Mouse (Mus musculus) heart, adult 2 months (tissue): Measurements from ENCODE around the gene Ssbp1. TPM values are rescaled to one million over a fixed set of nuclear protein-coding genes. Genes with fewer than 3 reads are reported as not detected.

Experiments
- DNase-seq, 2 experiments: peaks; one replicate each; pipeline ENCODE4 v3.0.0; 2021
- H3K27ac ChIP-seq: fragments of 200-600 bp; 2 replicates; pipeline ENCODE4 v1.8.1; 2022
- H3K27me3 ChIP-seq: fragments of 200-500 bp; 2 replicates; pipeline ENCODE4 v1.6.1; 2012; ENCODE audit warnings: mild to moderate bottlenecking, low read length, inconsistent platforms, mixed read lengths; ENCODE audit not compliant: control insufficient read depth, insufficient read depth
- H3K36me3 ChIP-seq: fragments of 200-500 bp; 2 replicates; pipeline ENCODE4 v1.6.1; 2012; ENCODE audit warnings: low read length, inconsistent platforms; ENCODE audit not compliant: control insufficient read depth, insufficient read depth
- H3K4me1 ChIP-seq: fragments of 200-500 bp; 2 replicates; pipeline ENCODE4 v1.6.1; 2011; ENCODE audit warnings: low read length; ENCODE audit not compliant: control insufficient read depth, insufficient read depth
- H3K4me3 ChIP-seq: fragments of 200-600 bp; 2 replicates; pipeline ENCODE4 v1.8.1; 2022
- H3K79me2 ChIP-seq: fragments of 200-500 bp; replicated peaks from 2 replicates; pipeline ENCODE4 v1.6.1; 2012; ENCODE audit warnings: mild to moderate bottlenecking, inconsistent platforms, low read length, moderate library complexity, mixed read lengths; ENCODE audit not compliant: control insufficient read depth, insufficient read depth
- H3K9ac ChIP-seq: fragments of 200-500 bp; 2 replicates; pipeline ENCODE4 v1.6.1; 2012; ENCODE audit warnings: low read depth, mild to moderate bottlenecking, control low read depth, inconsistent platforms, low read length, mixed read lengths
- CTCF ChIP-seq: fragments of 200-600 bp; IDR thresholded peaks from 2 replicates; pipeline ENCODE4 v1.8.1; 2022; ENCODE audit warnings: antibody characterized with exemption, mild to moderate bottlenecking, moderate library complexity
- EP300 ChIP-seq: fragments of 200-500 bp; IDR thresholded peaks from 2 replicates; pipeline ENCODE4 v1.6.1; 2011; ENCODE audit warnings: low read depth, low read length, control low read depth; ENCODE audit not compliant: insufficient read depth
- POLR2A ChIP-seq: fragments of 200-500 bp; IDR thresholded peaks from 2 replicates; pipeline ENCODE4 v1.6.1; 2011; ENCODE audit warnings: mild to moderate bottlenecking, low read depth, low read length, control low read depth; ENCODE audit not compliant: insufficient read depth
- WGBS: fragments of 180-500 bp; shearing (Covaris S2); methylation state at CpG from one replicate; pipeline ENCODE4 v1.1.7; 2018; 5-methylcytosine and 5-hydroxymethylcytosine counted together
- intact Hi-C: fragments of 180-260 bp; cut with DNase I; formaldehyde crosslinking; loops from one replicate; pipeline ENCODE4 v1.15.1; 2025
- polyA plus RNA-seq: library from polyadenylated mRNA; depleted of rRNA; stranded (reverse); fragments of >200 nt; gene quantifications from 2 replicates; pipeline ENCODE4 v1.2.3, GENCODE M21; 2012; rRNA removed
- total RNA-seq, 2 experiments: library from RNA; stranded (reverse); gene quantifications; 2 replicates each; pipeline ENCODE4 v1.2.3; 2021

The Ssbp1 gene
- total and polyA plus RNA-seq, 3 experiments: 12.7 to 36.5 (median 32.0) TPM

DNA sequence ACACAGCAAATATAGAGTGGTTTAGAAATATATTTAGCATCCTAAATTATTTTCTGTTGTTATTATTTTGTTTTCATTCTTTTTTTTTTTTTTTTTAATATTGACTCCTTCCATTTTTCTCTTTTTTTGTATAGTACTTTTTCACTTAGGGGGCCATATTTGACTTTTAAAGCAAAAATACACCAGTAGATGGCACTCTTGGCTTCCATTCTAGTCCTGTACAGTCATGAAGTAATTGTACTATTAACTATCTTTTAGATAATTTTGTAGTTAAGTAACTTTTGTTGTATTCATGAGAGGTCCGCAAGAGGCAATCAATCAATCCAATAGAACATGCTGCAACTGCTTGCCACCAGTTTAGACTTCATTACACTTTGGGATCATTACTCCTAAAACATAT, 8.6 kb downstream of the Ssbp1 start:
- H3K79me2 ChIP-seq: no peaks in the 10 kb centered on the region; the same call in 1 of the 2 replicates
- no peaks in the 10 kb centered on the region for H3K27me3 ChIP-seq
- intact Hi-C loops: loop anchor here (2.0 kb wide), 1 partner anchor 209 kb away; no protein-coding TSS in a partner anchor
- no peak overlapping the region for H3K9ac ChIP-seq
- 79% methylated on average over 1 of the region's 1 CpGs for WGBS
- H3K36me3 ChIP-seq: peaks cover 17% of the 10 kb centered on the region
- TF ChIP-seq CTCF (peak; percentile 53), EP300 (no peak), POLR2A (no peak)
- H3K4me3 ChIP-seq: no peak overlapping the region
- H3K4me1 ChIP-seq: no peaks in the 10 kb centered on the region
- H3K27ac ChIP-seq: no peak overlapping the region
- DNase-seq: no peak

DNA sequence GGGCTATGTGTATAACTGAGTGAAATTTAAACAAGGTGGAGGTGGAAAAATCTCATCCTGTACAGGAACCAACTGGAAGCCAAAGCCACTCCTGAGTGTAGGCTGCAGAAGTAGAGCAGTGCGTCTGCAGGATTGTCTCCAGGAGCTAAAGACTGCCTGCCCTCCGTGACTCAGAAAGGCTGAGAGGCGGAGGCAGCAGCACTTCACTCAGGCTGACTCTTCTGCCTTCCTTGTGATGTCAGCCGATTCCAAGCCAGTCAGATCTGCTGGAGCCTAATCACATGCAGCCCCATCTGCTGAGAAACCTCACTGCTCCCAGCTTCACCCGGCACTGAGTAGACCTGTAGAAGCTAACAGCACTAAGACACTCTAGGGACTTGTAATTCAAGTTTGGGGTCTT, 11.2 kb downstream of the Ssbp1 start:
- H3K4me1 ChIP-seq: no peaks in the 10 kb centered on the region
- no peak for TF ChIP-seq POLR2A
- no peak for TF ChIP-seq CTCF
- no peak for TF ChIP-seq EP300
- H3K27me3 ChIP-seq: no peaks in the 10 kb centered on the region
- H3K9ac ChIP-seq: no peak overlapping the region
- DNase-seq: no peak
- no peak overlapping the region for H3K27ac ChIP-seq
- no peak overlapping the region for H3K4me3 ChIP-seq
- intact Hi-C loops: no loop called here
- no peaks in the 10 kb centered on the region for H3K79me2 ChIP-seq
- H3K36me3 ChIP-seq: no peaks in the 10 kb centered on the region; the same call in none of the 2 replicates
- WGBS: 90% methylated on average over 5 of the region's 5 CpGs

- DNase-seq: no peak
- H3K36me3 ChIP-seq: no peaks in the 10 kb centered on the region
- no peak within 1 kb of the TSS for H3K27ac ChIP-seq
- intact Hi-C loops: no loop called here
- no peaks in the 10 kb centered on the region for H3K4me1 ChIP-seq
- no peaks in the 10 kb centered on the region for H3K79me2 ChIP-seq
- no peaks in the 10 kb centered on the region for H3K27me3 ChIP-seq
- no peak within 1 kb of the TSS for H3K9ac ChIP-seq
- no peak within 1 kb of the TSS for H3K4me3 ChIP-seq
- no peak for TF ChIP-seq EP300
- TF ChIP-seq POLR2A: no peak
- no peak for TF ChIP-seq CTCF
These were observed 19.8 kb downstream of the Ssbp1 start, which contains the start of gene Tas2r137 for GRCm38 (mm10) chr6:40490933-40491332. Gene Tas2r137, plus strand, starts transcription at chr6:40491233.

- TF ChIP-seq CTCF: no peak
- no peak for TF ChIP-seq EP300
- TF ChIP-seq POLR2A: no peak
- WGBS: 84% methylated on average over 3 of the region's 3 CpGs
- H3K9ac ChIP-seq: no peak within 1 kb of the TSS
These were observed 22.1 kb downstream of the Ssbp1 start, which contains the start of gene Tas2r108 for GRCm38 (mm10) chr6:40493229-40493628. Gene Tas2r108, plus strand, starts transcription at chr6:40493529.

DNA sequence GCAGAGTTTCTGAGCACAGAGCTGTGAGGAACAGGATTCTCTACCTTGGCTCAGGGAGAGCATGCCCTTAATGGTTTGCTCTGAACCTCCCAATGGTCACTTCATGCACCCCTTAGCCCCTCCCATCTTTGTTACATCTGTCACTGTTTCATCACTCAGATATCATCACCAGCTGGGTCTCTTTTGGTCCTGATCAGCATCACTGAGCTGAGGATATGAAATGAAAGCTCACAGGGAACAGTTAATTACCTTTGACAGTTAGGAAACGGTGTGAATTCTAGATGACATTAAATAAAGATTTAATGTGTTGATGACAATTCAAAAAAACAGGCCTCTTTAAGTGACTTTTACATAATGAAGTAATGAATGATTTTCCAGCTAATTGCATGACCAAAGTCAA, 48.3 kb downstream of the Ssbp1 start, which contains the start of gene Prss37:
Prss37 (minus strand) TSS at position 101 of the 400 bp plus-strand sequence.
- Histone ChIP-seq H3K4me1 (no peaks in the 10 kb centered on the region), H3K27me3 (no peaks in the 10 kb centered on the region), H3K36me3 (no peaks in the 10 kb centered on the region), H3K4me3 (no peak within 1 kb of the TSS), H3K27ac (no peak within 1 kb of the TSS), H3K9ac (no peak within 1 kb of the TSS), H3K79me2 (no peaks in the 10 kb centered on the region)
- 71% methylated on average over 1 of the region's 1 CpGs for WGBS
- DNase-seq: no peak
- intact Hi-C loops: no loop called here
- no peak for TF ChIP-seq POLR2A
- no peak for TF ChIP-seq CTCF

More at GRCm38 (mm10) chr6:40493229-40493628, 22.1 kb downstream of the Ssbp1 start, which contains the start of gene Tas2r108:
- Histone ChIP-seq H3K27me3 (no peaks in the 10 kb centered on the region), H3K4me3 (no peak within 1 kb of the TSS), H3K27ac (no peak within 1 kb of the TSS), H3K36me3 (no peaks in the 10 kb centered on the region), H3K4me1 (no peaks in the 10 kb centered on the region), H3K79me2 (no peaks in the 10 kb centered on the region)
- intact Hi-C loops: no loop called here
- no peak for DNase-seq

Other genes with a start within 250 kb of the Ssbp1 start
- gene Agk, start 146.2 kb upstream of the Ssbp1 start, total RNA-seq: 10 to 100 TPM; 16.6 to 17.5 TPM
- 10.7 and 17.4 TPM in 2 replicates for gene Agk, start 146.2 kb upstream of the Ssbp1 start, polyA plus RNA-seq
- gene E330009J07Rik, start 35.2 kb upstream of the Ssbp1 start, total RNA-seq: 1 to 10 TPM; 2.5 to 4.5 TPM
- 1.7 and 3.5 TPM in 2 replicates for gene E330009J07Rik, start 35.2 kb upstream of the Ssbp1 start, polyA plus RNA-seq
- gene Wee2, start 32.3 kb upstream of the Ssbp1 start, total RNA-seq: not detected
- not detected in 2 replicates for gene Wee2, start 32.3 kb upstream of the Ssbp1 start, polyA plus RNA-seq
- gene Tas2r137, start 19.9 kb downstream of the Ssbp1 start, total RNA-seq: not detected
- gene Tas2r137, start 19.9 kb downstream of the Ssbp1 start, polyA plus RNA-seq: 0.15 TPM in 1 of 2 replicates, not detected in the other
- gene Tas2r108, start 22.2 kb downstream of the Ssbp1 start, total RNA-seq: not detected
- gene Tas2r108, start 22.2 kb downstream of the Ssbp1 start, polyA plus RNA-seq: not detected in 2 replicates
- gene Prss37, start 48.2 kb downstream of the Ssbp1 start, total RNA-seq: not detected
- gene Prss37, start 48.2 kb downstream of the Ssbp1 start, polyA plus RNA-seq: 0.10 TPM in 1 of 2 replicates, not detected in the other
- gene Olfr461, start 83.7 kb downstream of the Ssbp1 start, total RNA-seq: not detected
- gene Olfr461, start 83.7 kb downstream of the Ssbp1 start, polyA plus RNA-seq: not detected in 2 replicates
- not detected for gene Olfr460, start 98.1 kb downstream of the Ssbp1 start, total RNA-seq
- gene Olfr460, start 98.1 kb downstream of the Ssbp1 start, polyA plus RNA-seq: not detected in 2 replicates
- 1 to 10 TPM in 1 of 2 experiments, under 1 TPM in 1; 0.68 to 1.9 TPM for gene Clec5a, start 114.5 kb downstream of the Ssbp1 start, total RNA-seq
- 0.47 and 1.0 TPM in 2 replicates for gene Clec5a, start 114.5 kb downstream of the Ssbp1 start, polyA plus RNA-seq
- gene Tas2r138, start 142.0 kb downstream of the Ssbp1 start, total RNA-seq: not detected
- not detected in 2 replicates for gene Tas2r138, start 142.0 kb downstream of the Ssbp1 start, polyA plus RNA-seq
- under 1 TPM in 1 of 2 experiments, not detected in 1; 0.20 TPM for gene Mgam, start 157.5 kb downstream of the Ssbp1 start, total RNA-seq
- 0.08 and 0.41 TPM in 2 replicates for gene Mgam, start 157.5 kb downstream of the Ssbp1 start, polyA plus RNA-seq